Comparison of ENCODE assay signal across 28 mouse cellular contexts in the genomic region with DNA sequence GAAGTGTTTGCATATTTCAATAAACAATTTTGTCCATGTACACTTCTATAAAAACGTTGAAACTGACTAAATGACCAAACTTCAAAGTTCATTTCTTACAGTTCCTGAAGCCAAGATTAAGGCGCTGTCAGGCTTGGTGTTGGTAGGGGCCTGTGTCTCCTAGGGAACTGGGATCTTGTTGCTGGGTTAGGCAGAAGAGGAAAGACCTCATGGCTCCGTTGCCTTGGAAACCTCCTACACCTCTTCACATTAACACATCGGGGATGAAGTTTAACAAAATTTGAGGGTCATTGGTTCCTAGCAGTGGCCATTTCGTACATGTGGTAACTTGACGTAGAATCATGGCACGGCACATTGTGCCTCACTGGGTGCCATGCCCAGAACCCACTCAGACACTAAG.
A peak's percentile ranks its signal among the peaks of the same experiment; 100 is the strongest.
DNase-seq lines count a peak whose midpoint lies in the region; ATAC-seq and TF ChIP-seq lines count a peak whose summit lies in the region.
"Had no signal": no experiment of that assay in that cellular context is flagged by ENCODE, and none has a peak within 500 bp of the region (broad histone marks: within the 10 kb centered on the region; RNA-seq: fewer than 3 reads in every experiment).

No protein-coding gene starts in this region.

- TF ChIP-seq CTCF in forebrain, postnatal 0 days (IDR thresholded peaks at IDR 0.05; ENCODE audit: low read depth), result no peak
- no peak for TF ChIP-seq CTCF in left cerebral cortex, adult 2 months (IDR thresholded peaks at IDR 0.05)
- no peak for TF ChIP-seq CTCF in brain, embryonic 14.5 days (IDR thresholded peaks at IDR 0.05; ENCODE audit: borderline replicate concordance, extremely low read depth, insufficient read depth, insufficient read length)

- H3K27ac ChIP-seq in forebrain, postnatal 0 days (ENCODE audit: low read depth, low read length), result no peak overlapping the region
- H3K27ac ChIP-seq in forebrain, embryonic 13.5 days, result no peak overlapping the region
- no peak overlapping the region for H3K27ac ChIP-seq in left cerebral cortex, adult 2 months
- H3K27ac ChIP-seq in heart, embryonic 10.5 days, result no peak overlapping the region
- H3K27ac ChIP-seq: liver, embryonic 12.5 days; macrophage; midbrain, embryonic 15.5 days; stomach, embryonic 15.5 days had no signal

- H3K36me3 ChIP-seq in forebrain, postnatal 0 days (ENCODE audit: insufficient read depth), result no peaks in the 10 kb centered on the region
- H3K36me3 ChIP-seq in forebrain, embryonic 13.5 days (ENCODE audit: poor library complexity, severe bottlenecking), result no peaks in the 10 kb centered on the region
- no peaks in the 10 kb centered on the region for H3K36me3 ChIP-seq in heart, embryonic 10.5 days
- H3K36me3 ChIP-seq: embryonic facial prominence, embryonic 13.5 days; hindbrain, embryonic 15.5 days; liver, embryonic 12.5 days; midbrain, embryonic 15.5 days; stomach, embryonic 15.5 days had no signal

- H3K27me3 ChIP-seq in forebrain, postnatal 0 days (ENCODE audit: insufficient read depth, low read length), result no peaks in the 10 kb centered on the region
- H3K27me3 ChIP-seq in forebrain, embryonic 13.5 days, result no peaks in the 10 kb centered on the region
- no peaks in the 10 kb centered on the region for H3K27me3 ChIP-seq in heart, embryonic 10.5 days (ENCODE audit: insufficient read depth, poor library complexity, severe bottlenecking)
- H3K27me3 ChIP-seq: embryonic facial prominence, embryonic 13.5 days; hindbrain, embryonic 15.5 days; liver, embryonic 12.5 days; midbrain, embryonic 15.5 days; stomach, embryonic 15.5 days had no signal

- H3K4me2 ChIP-seq in forebrain, postnatal 0 days (ENCODE audit: low read depth), result no peak overlapping the region
- no peak overlapping the region for H3K4me2 ChIP-seq in forebrain, embryonic 13.5 days
- H3K4me2 ChIP-seq: embryonic facial prominence, embryonic 13.5 days; heart, embryonic 11.5 days; hindbrain, embryonic 15.5 days; liver, embryonic 12.5 days; midbrain, embryonic 15.5 days; stomach, embryonic 15.5 days had no signal

- 0 out of 2 replicates have a peak, but pooled peaks cover 6% of the 10 kb centered on the region for H3K4me1 ChIP-seq in forebrain, postnatal 0 days (ENCODE audit: insufficient read depth)
- H3K4me1 ChIP-seq in forebrain, embryonic 13.5 days, result peaks cover 13% of the 10 kb centered on the region; the same call in 1 of the 2 replicates
- no peaks in the 10 kb centered on the region for H3K4me1 ChIP-seq in heart, embryonic 10.5 days
- H3K4me1 ChIP-seq: liver, embryonic 12.5 days; stomach, embryonic 15.5 days had no signal

- peak; percentile 54 for DNase-seq in forebrain, postnatal 0 days
- peak; percentile 7 for DNase-seq in left cerebral cortex, adult 11 months (ENCODE audit: low spot score)
- no peak for DNase-seq in left cerebral cortex, adult 2 months (ENCODE audit: extremely low spot score in 1 of 2, low spot score in 2 of 2)
- peak; percentile 10 for DNase-seq in R1 (ENCODE audit: low read depth, low spot score)
- peak; percentile 54 for DNase-seq in brain, embryonic 14.5 days (ENCODE audit: low read depth)
- DNase-seq in heart, embryonic 10.5 days (ENCODE audit: low spot score), result no peak
- DNase-seq: adrenal gland, postnatal 25 days; cerebellum, adult 2 months; gastrocnemius, postnatal 14 days; heart, adult 11 months; heart, postnatal 36 days; kidney, adult 2 months; kidney, postnatal 36 days; left cerebral cortex, postnatal 4 days; liver, postnatal 0 days; right cerebral cortex, postnatal 25 days; thymus, postnatal 14 days had no signal

- H3K9me3 ChIP-seq in forebrain, postnatal 0 days (ENCODE audit: low read length), result no peaks in the 10 kb centered on the region
- no peaks in the 10 kb centered on the region for H3K9me3 ChIP-seq in forebrain, embryonic 13.5 days (replicated peaks)
- no peaks in the 10 kb centered on the region for H3K9me3 ChIP-seq in heart, embryonic 10.5 days
- H3K9me3 ChIP-seq: embryonic facial prominence, embryonic 13.5 days; hindbrain, embryonic 15.5 days; liver, embryonic 12.5 days; midbrain, embryonic 15.5 days; stomach, embryonic 15.5 days had no signal

- no peak overlapping the region for H3K4me3 ChIP-seq in forebrain, postnatal 0 days (ENCODE audit: low read depth, low read length)
- H3K4me3 ChIP-seq in forebrain, embryonic 13.5 days, result no peak overlapping the region
- no peak overlapping the region for H3K4me3 ChIP-seq in left cerebral cortex, adult 2 months
- no peak overlapping the region for H3K4me3 ChIP-seq in heart, embryonic 10.5 days
- H3K4me3 ChIP-seq: embryonic facial prominence, embryonic 13.5 days; hindbrain, embryonic 15.5 days; liver, embryonic 12.5 days; midbrain, embryonic 15.5 days; myocyte; stomach, embryonic 15.5 days had no signal

- no peak overlapping the region for H3K9ac ChIP-seq in forebrain, postnatal 0 days
- H3K9ac ChIP-seq in forebrain, embryonic 13.5 days, result no peak overlapping the region
- H3K9ac ChIP-seq: hindbrain, embryonic 15.5 days; liver, embryonic 12.5 days; liver, postnatal 0 days; midbrain, embryonic 15.5 days; stomach, embryonic 15.5 days had no signal

- 63% methylated on average over 7 of the region's 7 CpGs for WGBS in forebrain, postnatal 0 days
- 81% methylated on average over 7 of the region's 7 CpGs for WGBS in forebrain, embryonic 13.5 days
- WGBS in heart, embryonic 10.5 days, result 82% methylated on average over 7 of the region's 7 CpGs

- ATAC-seq in forebrain, postnatal 0 days, result peak; percentile 73
- no peak for ATAC-seq in forebrain, embryonic 13.5 days
- ATAC-seq: CD4-positive, CD25-positive, alpha-beta regulatory T cell, adult 4 months; liver, embryonic 12.5 days; liver, postnatal 0 days; lung, postnatal 0 days; midbrain, embryonic 15.5 days had no signal

- intact Hi-C loops in left cerebral cortex, adult 2 months (cut with DNase I), result no loop called here

- TF ChIP-seq POLR2A in brain, embryonic 14.5 days (IDR thresholded peaks at IDR 0.05; ENCODE audit: borderline replicate concordance, extremely low read depth, insufficient read depth, insufficient read length, poor library complexity, severe bottlenecking), result no peak

Comparison
In these comparisons a context has a peak if more than half of its experiments do, and no peak if none do; other contexts are left out.
1. DNase-seq: peak in forebrain, postnatal 0 days (single experiment), left cerebral cortex, adult 11 months (single experiment), R1 (single experiment) and brain, embryonic 14.5 days (single experiment); none in left cerebral cortex, adult 2 months (0 of 2) and heart, embryonic 10.5 days (single experiment).